Mouse (Mus musculus) CD4-positive helper T cell, adult 2 months (primary cell): ENCODE measurements around the gene Itgad.

ENCODE experiments used
- DNase-seq: peaks from one replicate; pipeline ENCODE4 v3.0.0-alpha.2; 2012; ENCODE audit warnings: low read depth, missing footprints, low spot score

Gene Itgad

GRCm38 (mm10) chr7:128154076-128154475, at the start of gene Itgad:
TSS of gene Itgad (plus strand) at chr7:128154376.
- no peak for DNase-seq

GRCm38 (mm10) chr7:128105246-128105645, 48.9 kb upstream of the Itgad start:
- DNase-seq = peak; percentile 76

GRCm38 (mm10) chr7:128107462-128107861, 46.7 kb upstream of the Itgad start:
- DNase-seq = no peak

- no peak for DNase-seq
These were observed 43.9 kb upstream of the Itgad start for GRCm38 (mm10) chr7:128110314-128110713.

- DNase-seq = no peak
These were observed 42.0 kb upstream of the Itgad start for GRCm38 (mm10) chr7:128112131-128112530.

- DNase-seq = no peak
These were observed 39.6 kb upstream of the Itgad start for GRCm38 (mm10) chr7:128114371-128115105.

GRCm38 (mm10) chr7:128115211-128115958, 38.8 kb upstream of the Itgad start:
- peak; percentile 64 for DNase-seq

- no peak for DNase-seq
These were observed 37.8 kb upstream of the Itgad start for GRCm38 (mm10) chr7:128116396-128116795.

GRCm38 (mm10) chr7:128119726-128120490, 34.3 kb upstream of the Itgad start:
- DNase-seq = peak; percentile 77

- DNase-seq = no peak
These were observed 25.1 kb upstream of the Itgad start, which contains the start of gene Itgax for GRCm38 (mm10) chr7:128128741-128129720. TSS of gene Itgax (plus strand) at chr7:128129547.

GRCm38 (mm10) chr7:128132148-128132547, 22.0 kb upstream of the Itgad start:
- peak; percentile 24 for DNase-seq

GRCm38 (mm10) chr7:128133596-128133995, 20.6 kb upstream of the Itgad start:
- DNase-seq = peak; percentile 28

- no peak for DNase-seq
These were observed 17.2 kb upstream of the Itgad start for GRCm38 (mm10) chr7:128136927-128137326.

GRCm38 (mm10) chr7:128139611-128140010, 14.6 kb upstream of the Itgad start:
- DNase-seq = no peak

- DNase-seq = no peak
These were observed 3.2 kb upstream of the Itgad start for GRCm38 (mm10) chr7:128150970-128151369.

GRCm38 (mm10) chr7:128154924-128155323, 748 bp downstream of the Itgad start:
- no peak for DNase-seq

- DNase-seq = peak; percentile 30
These were observed 4.6 kb downstream of the Itgad start for GRCm38 (mm10) chr7:128158688-128159354.

- no peak for DNase-seq
These were observed 9.8 kb downstream of the Itgad start for GRCm38 (mm10) chr7:128164001-128164400.

- DNase-seq = peak; percentile 54
These were observed 12.2 kb downstream of the Itgad start for GRCm38 (mm10) chr7:128166391-128166790.

GRCm38 (mm10) chr7:128169996-128170395, 15.8 kb downstream of the Itgad start:
- DNase-seq = no peak
